Mouse (Mus musculus) kidney, adult 2 months (tissue): ENCODE measurements around the gene Folh1.

ENCODE experiments used
- CTCF ChIP-seq: fragments of 200-500 bp; conservative IDR thresholded peaks from 2 replicates; pipeline ENCODE4 v1.5.1; 2011; ENCODE audit warnings: low read depth, mild to moderate bottlenecking, control low read depth, low read length, moderate library complexity, mixed read lengths; ENCODE audit not compliant: insufficient read depth, insufficient read length
- POLR2A ChIP-seq: fragments of 200-500 bp; IDR thresholded peaks from one replicate; pipeline ENCODE4 v1.6.1; 2011; ENCODE audit warnings: low read depth, low read length, control low read depth

DNA sequence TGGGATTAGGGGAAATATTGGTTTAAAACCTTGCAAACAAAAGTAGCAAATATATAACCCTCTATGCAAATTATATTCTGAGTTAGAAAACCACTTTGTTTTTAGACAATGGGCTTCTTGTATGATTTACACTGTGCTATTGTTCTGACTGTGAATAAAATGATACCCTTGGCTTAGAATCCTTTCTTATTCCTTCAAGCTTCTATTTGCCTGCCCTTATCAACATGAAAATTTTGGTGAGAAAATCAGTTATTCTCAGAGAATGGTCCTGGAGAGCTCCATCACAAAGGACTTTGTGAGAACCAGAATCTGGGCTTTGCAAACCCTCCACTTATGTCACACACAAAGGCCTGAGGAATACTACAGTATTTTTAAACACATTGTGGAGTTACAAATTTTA lies 11.1 kb downstream of the Folh1 start:
- TF ChIP-seq CTCF (no peak), POLR2A (no peak)
